8 mouse cellular contexts compared by ENCODE assay signal in the genomic region with DNA sequence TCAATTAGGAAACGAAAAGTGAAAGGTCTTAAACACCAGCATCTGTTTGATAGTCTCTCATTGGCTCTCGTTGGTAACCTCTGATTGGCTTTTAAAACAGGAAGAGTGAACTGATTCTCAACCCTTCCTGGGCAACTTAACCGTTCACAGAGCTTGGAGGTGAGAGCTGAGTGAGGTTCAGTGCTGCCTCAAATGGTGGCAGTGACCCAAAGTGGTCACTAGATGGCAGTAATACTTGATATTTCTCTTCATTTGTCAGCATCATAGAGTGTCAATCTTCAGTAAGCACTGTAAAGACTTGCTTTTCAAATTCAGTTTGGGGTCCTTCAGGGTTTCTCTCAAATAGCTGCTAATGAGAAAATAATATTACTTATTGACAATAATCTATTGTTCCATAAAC.
DNase-seq lines count a peak whose midpoint lies in the region; ATAC-seq and TF ChIP-seq lines count a peak whose summit lies in the region.
"Not testable (repeated sequence)": the region's sequence is repeated elsewhere in the genome, so short reads cannot be mapped to it uniquely, and the experiment has no call there.

No protein-coding gene starts in this region.

- H3K4me3 ChIP-seq in G1E (ENCODE audit: low read depth, low read length); intestine, embryonic 16.5 days (ENCODE audit: low read length): not testable (repeated sequence)

- DNase-seq in G1E (ENCODE audit: low spot score): not testable (repeated sequence)
- DNase-seq in cerebellum, adult 11 months: peak; percentile 10
- peak; percentile 11 for DNase-seq in embryo, embryonic 11.5 days (ENCODE audit: low read depth, low spot score)
- peak; percentile 15 for DNase-seq in left cerebral cortex, postnatal 4 days
- DNase-seq in mesoderm, embryonic 11.5 days (ENCODE audit: low read depth, low spot score): peak; percentile 30
- DNase-seq in thymus, postnatal 0 days (ENCODE audit: low spot score): peak; percentile 2

- 43% methylated on average over 3 of the region's 3 CpGs for WGBS in intestine, embryonic 16.5 days

- not testable (repeated sequence) for H3K36me3 ChIP-seq in G1E (replicated peaks); intestine, embryonic 16.5 days (ENCODE audit: control insufficient read depth, insufficient read depth, low read length)

- not testable (repeated sequence) for ATAC-seq in G1E (ENCODE audit: extremely low read depth, insufficient number of reproducible peaks, low FRiP score, poor library complexity, severe bottlenecking)
- ATAC-seq in granulocyte monocyte progenitor cell, adult 5-6 weeks (replicated peaks; ENCODE audit: poor library complexity, severe bottlenecking): 0 out of 2 replicates have a peak, but pooled peaks have one; percentile 25
- ATAC-seq in intestine, embryonic 16.5 days: 0 out of 2 replicates have a peak, but pooled peaks have one; percentile 48

- TF ChIP-seq CTCF in G1E (IDR thresholded peaks at IDR 0.05; ENCODE audit: low read depth, low read length): peak; percentile 29; the same call in 1 of the 2 replicates

- not testable (repeated sequence) for H3K4me2 ChIP-seq in intestine, embryonic 16.5 days (ENCODE audit: low read depth, low read length)

- not testable (repeated sequence) for H3K4me1 ChIP-seq in G1E (ENCODE audit: insufficient read depth, low read depth, low read length); intestine, embryonic 16.5 days (ENCODE audit: control insufficient read depth, insufficient read depth, low read length)

- intact Hi-C loops in left cerebral cortex, postnatal 4 days (cut with DNase I): not testable (repeated sequence)

- not testable (repeated sequence) for H3K9ac ChIP-seq in intestine, embryonic 16.5 days (ENCODE audit: low read depth, low read length)

- not testable (repeated sequence) for H3K27ac ChIP-seq in intestine, embryonic 16.5 days (ENCODE audit: low read length)

- H3K27me3 ChIP-seq in G1E (ENCODE audit: insufficient read depth, low read length); intestine, embryonic 16.5 days (replicated peaks; ENCODE audit: control insufficient read depth, insufficient read depth, low read length): not testable (repeated sequence)

- H3K9me3 ChIP-seq in G1E (replicated peaks); intestine, embryonic 16.5 days (ENCODE audit: control insufficient read depth, low read length): not testable (repeated sequence)
